Mouse (Mus musculus) bone marrow macrophage, adult 2 months (primary cell): ENCODE measurements around the gene Ormdl2.

Experiments
- CTCF ChIP-seq: IDR thresholded peaks from 2 replicates; pipeline ENCODE4 v1.5.1; 2012; ENCODE audit warnings: low read depth, mild to moderate bottlenecking, low read length, moderate library complexity
- POLR2A ChIP-seq: IDR thresholded peaks from 2 replicates; pipeline ENCODE4 v1.6.1; 2012; ENCODE audit warnings: mild to moderate bottlenecking, low read depth, low read length, borderline replicate concordance

GRCm38 (mm10) chr10:128772895-128773294 is 48.5 kb downstream of the Ormdl2 start:
- TF ChIP-seq POLR2A (no peak), CTCF (no peak)
